Mouse (Mus musculus) E14TG2a.4 (cell line): Measurements from ENCODE around the gene Fgf12.

ENCODE experiments used
- CTCF ChIP-seq: conservative IDR thresholded peaks from 2 replicates; pipeline ENCODE4 v1.5.1; 2014; ENCODE audit warnings: low read length
- POU5F1 ChIP-seq: IDR thresholded peaks from 2 replicates; pipeline ENCODE4 v1.6.1; 2014; ENCODE audit warnings: low read length, borderline replicate concordance

- TF ChIP-seq CTCF (no peak), POU5F1 (no peak)
Measured at GRCm38 (mm10) chr16:28512446-28512845, 240.4 kb downstream of the Fgf12 start.
